Mouse (Mus musculus): ENCODE data around the gene Cpne6.

- TF ChIP-seq GATA1 (IDR thresholded peaks at IDR 0.05; ENCODE audit: borderline replicate concordance, low read length) (no peak), FLI1 (IDR thresholded peaks at IDR 0.05; ENCODE audit: low read length) (no peak)
These were observed 25.7 kb upstream of the Cpne6 start for GRCm38 (mm10) chr14:55484430-55485085.
